Mouse (Mus musculus): ENCODE results near the gene Fam193a. TPM values are rescaled to one million over a fixed set of nuclear protein-coding genes. Genes with fewer than 3 reads are reported as not detected.

Gene Fam193a
- total and polyA plus RNA-seq, 3 experiments: 24.5 to 50.3 (median 36.6) TPM

GRCm38 (mm10) chr5:34521337-34521736, 151.6 kb downstream of the Fam193a start:
- no peak for DNase-seq

DNA sequence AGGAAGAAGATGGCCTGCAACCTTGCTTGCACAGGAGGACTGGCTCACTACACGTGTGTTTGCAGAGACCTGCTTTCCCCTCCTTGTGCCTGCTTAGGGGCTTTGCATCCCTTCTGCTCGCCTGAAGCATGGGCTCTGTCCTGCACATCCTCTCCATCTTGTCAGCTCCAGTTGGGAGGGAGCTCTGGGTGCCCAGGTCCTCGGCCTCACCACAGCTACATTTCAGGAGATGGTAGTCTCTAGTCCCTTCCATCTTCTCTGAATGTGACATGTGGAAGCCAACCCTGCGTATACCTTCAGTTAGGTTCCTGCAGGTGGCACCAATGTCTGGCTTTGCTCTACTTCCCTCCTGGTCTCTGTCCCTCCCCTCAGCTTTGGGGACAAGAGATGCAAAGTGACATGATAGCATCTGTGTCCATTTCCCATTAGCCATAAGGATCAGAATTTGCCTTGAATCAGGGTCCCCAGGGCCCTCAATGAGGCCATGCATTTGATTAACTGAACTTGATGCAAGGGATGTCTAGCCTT, 154.3 kb downstream of the Fam193a start:
- no peak for DNase-seq

DNA sequence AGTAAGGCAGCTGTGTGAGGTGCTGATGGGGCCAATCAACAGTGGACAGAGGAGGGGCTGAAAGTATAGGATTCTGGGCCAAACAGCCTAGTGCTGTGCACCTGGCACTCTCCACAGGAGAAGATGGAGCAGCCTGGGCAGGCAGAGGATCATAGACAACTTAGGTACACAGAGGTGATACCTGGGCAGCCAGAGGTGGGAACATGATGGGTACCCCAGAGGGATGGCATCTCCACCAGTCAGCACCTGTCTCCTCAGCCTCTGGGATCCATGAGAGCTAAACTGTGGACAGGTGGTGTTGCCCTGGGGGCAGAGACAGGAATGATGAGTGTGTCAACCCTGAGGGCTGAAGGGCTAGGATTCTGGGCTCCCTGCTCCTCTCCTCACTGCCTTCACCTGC, 154.8 kb downstream of the Fam193a start:
- DNase-seq: no peak

GRCm38 (mm10) chr5:34525663-34526476, 156.1 kb downstream of the Fam193a start, which contains the start of gene Sh3bp2:
Sh3bp2 (plus strand) TSS chr5:34525838.
- peak; percentile 99 for DNase-seq

DNA sequence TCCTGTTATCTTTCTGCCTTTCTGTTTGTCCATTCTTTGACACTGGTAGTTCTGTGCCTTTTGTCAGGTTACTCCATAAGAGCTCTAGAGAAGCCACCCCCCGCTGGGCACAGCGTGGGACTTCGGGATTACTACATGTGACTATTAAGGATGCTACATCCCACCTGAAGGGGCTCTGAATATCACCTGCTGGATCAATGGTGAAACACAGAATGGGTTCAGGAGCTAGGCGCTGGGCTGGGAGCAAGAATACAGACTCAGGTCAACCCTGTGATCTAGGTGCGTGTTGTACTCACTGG, 156.7 kb downstream of the Fam193a start:
- no peak for DNase-seq

DNA sequence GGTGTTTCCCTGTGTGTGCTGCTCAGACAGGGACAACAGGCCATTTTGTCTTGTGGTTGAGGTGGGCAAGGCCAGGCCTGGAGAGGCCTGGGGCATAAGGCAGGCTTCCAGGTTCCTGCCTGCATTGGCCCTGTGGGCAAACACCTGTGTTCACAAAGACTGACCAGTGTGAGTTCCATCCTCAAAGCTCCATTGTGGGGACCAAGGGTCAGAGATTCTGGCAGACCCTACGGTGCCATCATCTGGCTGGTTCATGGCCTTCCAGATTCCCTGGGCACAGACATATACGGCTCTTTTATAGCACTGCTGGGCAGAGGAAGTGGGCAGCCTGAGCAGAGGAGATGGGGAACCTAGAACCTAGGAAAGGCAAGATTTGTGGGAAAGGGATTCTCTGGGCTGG, 157.6 kb downstream of the Fam193a start:
- DNase-seq: no peak

- no peak for DNase-seq
Observed at GRCm38 (mm10) chr5:34528724-34529123, 159.0 kb downstream of the Fam193a start.

DNA sequence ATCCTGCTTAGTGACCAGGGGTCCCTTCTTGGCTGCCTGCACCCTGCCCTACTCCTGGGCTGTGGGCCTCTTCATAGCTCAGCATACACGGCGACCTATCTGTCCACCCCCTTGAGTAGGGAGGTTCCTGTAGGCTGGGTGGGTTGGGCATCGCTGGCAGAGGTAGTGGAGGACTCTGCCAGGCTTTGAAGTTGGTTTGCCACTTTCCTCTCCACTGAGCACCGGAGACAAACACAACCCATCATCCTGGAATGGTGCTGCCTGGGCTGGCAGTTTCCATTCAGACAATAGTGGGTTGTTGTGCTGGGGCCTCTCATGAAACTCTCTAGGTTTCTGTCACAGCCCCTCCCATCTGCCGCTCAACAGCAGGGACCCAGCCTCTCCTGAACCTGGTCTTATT, 160.4 kb downstream of the Fam193a start:
- DNase-seq: peak; percentile 7

DNA sequence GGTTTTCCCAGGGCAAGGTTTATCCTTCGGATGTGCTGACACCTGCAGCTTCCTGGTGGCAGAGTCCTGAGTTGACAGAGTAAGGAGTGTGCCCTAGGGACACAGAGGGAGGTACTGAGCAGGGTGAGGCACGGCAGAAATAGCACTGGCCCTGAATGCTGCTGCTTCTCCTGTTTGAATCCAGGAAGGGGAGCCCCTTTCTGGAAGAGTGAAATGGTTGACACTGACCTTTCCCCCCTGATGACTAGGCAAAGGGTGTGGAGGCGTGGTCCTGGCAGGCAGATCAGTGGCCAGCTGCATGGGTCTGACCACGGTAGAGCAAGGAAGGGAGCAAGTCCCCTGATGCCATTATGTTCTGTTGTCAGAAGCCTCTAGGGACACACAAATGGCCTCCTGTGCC, 161.0 kb downstream of the Fam193a start:
- DNase-seq: peak; percentile 84

GRCm38 (mm10) chr5:34533066-34533465, 163.3 kb downstream of the Fam193a start:
- no peak for DNase-seq

DNA sequence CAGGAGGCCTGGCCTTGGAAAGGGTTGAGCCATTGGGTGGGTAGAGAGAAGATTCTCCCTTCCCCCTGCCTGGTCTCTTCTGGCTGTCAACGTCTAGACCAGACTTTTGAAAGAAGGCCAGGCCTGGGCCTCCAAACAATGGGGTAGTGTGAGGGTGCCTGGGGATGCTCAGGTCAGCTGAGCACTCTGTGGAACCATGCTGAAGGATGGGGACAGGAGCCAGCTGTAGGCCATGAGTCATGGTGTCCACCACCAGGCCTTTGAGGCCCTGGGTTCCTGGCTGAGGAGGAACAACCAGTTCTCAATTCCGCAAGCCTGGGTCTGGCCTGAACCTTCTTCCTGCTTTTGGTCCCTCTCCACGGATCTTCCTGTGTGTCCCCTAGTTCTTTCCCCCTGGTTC, 164.1 kb downstream of the Fam193a start:
- peak; percentile 63 for DNase-seq

DNA sequence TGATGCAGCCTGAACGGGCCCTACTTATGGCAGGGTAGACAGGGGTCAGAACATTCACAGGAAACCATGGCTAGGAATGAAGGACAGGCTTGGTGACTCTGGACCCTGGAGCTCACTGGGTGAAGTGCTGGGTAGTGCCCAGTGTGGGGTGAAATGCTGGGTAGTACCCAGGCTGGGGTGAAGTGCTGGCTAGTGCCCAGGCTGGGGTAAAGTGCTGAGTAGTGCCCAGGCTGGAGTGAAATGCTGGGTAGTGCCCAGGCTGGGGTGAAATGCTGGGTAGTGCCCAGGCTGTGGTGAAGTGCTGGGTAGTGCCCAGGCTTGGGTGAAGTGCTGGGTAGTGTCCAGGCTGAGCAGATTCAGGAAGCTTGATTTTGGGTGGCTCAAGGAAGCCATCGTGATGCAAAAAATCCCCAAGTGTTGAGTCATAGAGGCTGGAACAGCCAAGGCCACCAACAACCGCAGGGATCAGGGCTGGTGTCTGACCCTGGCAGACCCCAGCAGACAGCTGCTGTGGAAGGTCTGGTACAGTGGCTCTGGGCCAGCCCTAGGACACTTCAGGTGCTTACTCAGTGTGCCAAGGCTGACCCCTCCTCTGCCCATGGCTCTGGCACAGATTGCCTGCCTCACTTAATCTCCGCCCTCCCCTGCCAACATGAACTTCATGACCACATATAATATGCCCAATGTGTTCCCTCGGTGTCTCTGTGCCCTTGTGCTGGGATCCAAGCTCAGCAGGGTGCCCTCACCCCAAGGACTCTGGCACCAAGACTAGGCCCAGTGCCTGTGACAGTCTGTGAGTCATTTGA, 165.2 kb downstream of the Fam193a start:
- DNase-seq: peak; percentile 93

DNA sequence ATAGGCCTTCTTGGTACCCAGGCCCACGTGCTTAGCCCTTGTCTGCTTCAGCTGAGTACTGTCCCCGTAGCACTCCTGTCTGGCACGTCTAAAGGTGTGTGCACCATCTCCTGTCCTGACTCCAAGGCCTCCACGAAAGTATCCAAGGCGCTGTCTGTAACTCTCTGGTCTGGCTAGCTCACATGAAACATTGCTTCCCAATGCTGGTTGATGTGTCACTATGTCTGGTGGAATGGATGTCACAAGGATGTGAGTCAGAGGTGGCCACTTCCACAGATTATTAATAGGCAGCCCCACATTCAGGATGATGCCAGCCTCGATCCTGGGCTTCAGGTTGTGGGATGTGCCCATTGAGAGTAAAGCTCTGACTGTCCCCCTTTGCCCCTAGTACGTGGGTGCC, 166.1 kb downstream of the Fam193a start:
- DNase-seq: peak; percentile 77

Other genes with a start within 250 kb of the Fam193a start
- gene Poln, start 200.5 kb upstream of the Fam193a start, total RNA-seq (2021): 10 to 100 TPM in 1 of 2 experiments, 1 to 10 TPM in 1; 7.0 to 12.3 TPM
- gene Poln, start 200.5 kb upstream of the Fam193a start, polyA plus RNA-seq (2012; rRNA removed): 3.2 and 3.9 TPM in 2 replicates
- 1 to 10 TPM; 7.2 to 8.4 TPM for gene Haus3, start 200.4 kb upstream of the Fam193a start, total RNA-seq (2021)
- 0.11 and 0.33 TPM in 2 replicates for gene Haus3, start 200.4 kb upstream of the Fam193a start, polyA plus RNA-seq (2012; rRNA removed)
- 100 to 1,000 TPM; 100 to 125 TPM for gene Mxd4, start 182.2 kb upstream of the Fam193a start, total RNA-seq (2021)
- 260 and 308 TPM in 2 replicates for gene Mxd4, start 182.2 kb upstream of the Fam193a start, polyA plus RNA-seq (2012; rRNA removed)
- gene Zfyve28, start 81.5 kb upstream of the Fam193a start, total RNA-seq (2021): under 1 TPM; 0.40 to 0.90 TPM
- gene Zfyve28, start 81.5 kb upstream of the Fam193a start, polyA plus RNA-seq (2012; rRNA removed): 1.6 and 3.8 TPM in 2 replicates
- gene Cfap99, start 81.3 kb upstream of the Fam193a start, total RNA-seq (2021): not detected
- not detected in 2 replicates for gene Cfap99, start 81.3 kb upstream of the Fam193a start, polyA plus RNA-seq (2012; rRNA removed)
- 100 to 1,000 TPM in 1 of 2 experiments, 10 to 100 TPM in 1; 88.6 to 107 TPM for gene Rnf4, start 33.6 kb upstream of the Fam193a start, total RNA-seq (2021)
- 25.7 and 29.2 TPM in 2 replicates for gene Rnf4, start 33.6 kb upstream of the Fam193a start, polyA plus RNA-seq (2012; rRNA removed)
- gene Tnip2, start 144.1 kb downstream of the Fam193a start, total RNA-seq (2021): 10 to 100 TPM; 12.8 to 14.8 TPM
- gene Tnip2, start 144.1 kb downstream of the Fam193a start, polyA plus RNA-seq (2012; rRNA removed): 55.1 and 55.3 TPM in 2 replicates
- 10 to 100 TPM; 15.5 to 31.7 TPM for gene Sh3bp2, start 155.9 kb downstream of the Fam193a start, total RNA-seq (2021)
- 14.7 and 15.9 TPM in 2 replicates for gene Sh3bp2, start 155.9 kb downstream of the Fam193a start, polyA plus RNA-seq (2012; rRNA removed)
- gene Add1, start 203.7 kb downstream of the Fam193a start, total RNA-seq (2021): 100 to 1,000 TPM; 160 to 168 TPM
- 123 and 134 TPM in 2 replicates for gene Add1, start 203.7 kb downstream of the Fam193a start, polyA plus RNA-seq (2012; rRNA removed)